21 mouse cellular contexts compared by ENCODE assay signal in genomic region chr8:123278445-123278844, GRCm38 (mm10).
"Had no signal": no experiment of that assay in that cellular context is flagged by ENCODE, and none has a peak within 500 bp of the region (broad histone marks: within the 10 kb centered on the region; RNA-seq: fewer than 3 reads in every experiment).

No protein-coding gene starts in this region.

- H3K4me1 ChIP-seq: intestine, embryonic 15.5 days; kidney, embryonic 15.5 days; lung, embryonic 15.5 days; midbrain, embryonic 10.5 days; midbrain, embryonic 13.5 days had no signal

- H3K9ac ChIP-seq: intestine, embryonic 15.5 days; kidney, embryonic 15.5 days; liver, embryonic 14.5 days; lung, embryonic 15.5 days; midbrain, embryonic 13.5 days had no signal

- H3K27me3 ChIP-seq: intestine, embryonic 15.5 days; kidney, embryonic 15.5 days; lung, embryonic 15.5 days; megakaryocyte, embryonic 14.5 days; midbrain, embryonic 13.5 days had no signal

- H3K4me3 ChIP-seq: intestine, embryonic 15.5 days; kidney, embryonic 15.5 days; lung, embryonic 15.5 days; megakaryocyte, embryonic 14.5 days; midbrain, embryonic 10.5 days; midbrain, embryonic 13.5 days; myocyte had no signal

- H3K4me2 ChIP-seq: intestine, embryonic 15.5 days; kidney, embryonic 15.5 days; liver, embryonic 11.5 days; lung, embryonic 15.5 days; midbrain, embryonic 13.5 days had no signal

- H3K27ac ChIP-seq: intestine, embryonic 15.5 days; kidney, embryonic 15.5 days; liver, embryonic 14.5 days; lung, embryonic 15.5 days; midbrain, embryonic 10.5 days; midbrain, embryonic 13.5 days had no signal

- ATAC-seq: intestine, embryonic 15.5 days; midbrain, embryonic 13.5 days; midbrain, embryonic 16.5 days had no signal

- DNase-seq: kidney, adult 11 months; kidney, adult 8-10 months; kidney, postnatal 10 days; kidney, postnatal 36 days; left cerebral cortex, postnatal 4 days; lung, adult 18-20 months; lung, postnatal 10 days; lung, postnatal 36 days; right cerebral cortex, adult 18-20 months; right cerebral cortex, postnatal 25 days; thymus, postnatal 36 days had no signal

- H3K9me3 ChIP-seq: intestine, embryonic 15.5 days; kidney, embryonic 15.5 days; lung, embryonic 15.5 days; megakaryocyte, embryonic 14.5 days; midbrain, embryonic 10.5 days; midbrain, embryonic 13.5 days had no signal

- H3K36me3 ChIP-seq: intestine, embryonic 15.5 days had no signal
